Mouse (Mus musculus) hindbrain, embryonic 14.5 days (tissue): Measurements from ENCODE around the gene Pax5. TPM values are rescaled to one million over a fixed set of nuclear protein-coding genes. Genes with fewer than 3 reads are reported as not detected.

Experiments
- ATAC-seq: fragments of 200-750 bp; cut with Nextera tagmentation; 2 replicates; pipeline ENCODE4 v1.8.0; 2017; ENCODE audit warnings: moderate number of reproducible peaks, mild to moderate bottlenecking, moderate TSS enrichment, moderate library complexity; ENCODE audit not compliant: low FRiP score
- DNase-seq: peaks from one replicate; pipeline ENCODE4 v3.0.0-alpha.2; 2015; ENCODE audit warnings: low spot score
- H3K27ac ChIP-seq: fragments of 300-500 bp; sonication (generic); 2 replicates; pipeline ENCODE4 v1.5.1; 2014; ENCODE audit warnings: mild to moderate bottlenecking, moderate library complexity
- H3K27me3 ChIP-seq: fragments of 300-500 bp; sonication (generic); 2 replicates; pipeline ENCODE4 v1.6.1; 2014; ENCODE audit warnings: mild to moderate bottlenecking, low read length, mixed read lengths; ENCODE audit not compliant: control insufficient read depth, insufficient read depth
- H3K36me3 ChIP-seq: fragments of 300-500 bp; sonication (generic); replicated peaks from 2 replicates; pipeline ENCODE4 v1.6.1; 2014; ENCODE audit not compliant: control insufficient read depth, insufficient read depth
- H3K4me1 ChIP-seq: fragments of 300-500 bp; sonication (generic); replicated peaks from 2 replicates; pipeline ENCODE4 v1.6.1; 2014; ENCODE audit warnings: antibody characterized with exemption, low read length, mixed read lengths; ENCODE audit not compliant: control insufficient read depth, insufficient read depth
- H3K4me2 ChIP-seq: fragments of 300-500 bp; sonication (generic); replicated peaks from 2 replicates; pipeline ENCODE4 v1.6.1; 2014; ENCODE audit warnings: mild to moderate bottlenecking, moderate library complexity
- H3K4me3 ChIP-seq: fragments of 300-500 bp; sonication (generic); replicated peaks from 2 replicates; pipeline ENCODE4 v1.5.1; 2014; ENCODE audit warnings: mild to moderate bottlenecking, low read length
- H3K9ac ChIP-seq: fragments of 300-500 bp; sonication (generic); 2 replicates; pipeline ENCODE4 v1.6.1; 2014
- H3K9me3 ChIP-seq: fragments of 300-500 bp; sonication (generic); 2 replicates; pipeline ENCODE4 v1.6.1; 2016; ENCODE audit warnings: low read length; ENCODE audit not compliant: control insufficient read depth
- WGBS: fragments of 180-500 bp; shearing (Covaris S2); extraction: QIAGEN DNeasy Blood & Tissue Kit; methylation state at CpG from one replicate; pipeline ENCODE4 v1.1.7; 2014; 5-methylcytosine and 5-hydroxymethylcytosine counted together
- polyA plus RNA-seq: library from polyadenylated mRNA; unstranded; fragments of >200 nt; fragmentation: Nextera tagmentation; extraction: Ambion mirVana; gene quantifications from 2 replicates; pipeline ENCODE4 v1.2.1, GENCODE M21; 2014

The Pax5 gene
- polyA plus RNA-seq, 1 experiment from 2014 or later = 1.9 TPM

DNA sequence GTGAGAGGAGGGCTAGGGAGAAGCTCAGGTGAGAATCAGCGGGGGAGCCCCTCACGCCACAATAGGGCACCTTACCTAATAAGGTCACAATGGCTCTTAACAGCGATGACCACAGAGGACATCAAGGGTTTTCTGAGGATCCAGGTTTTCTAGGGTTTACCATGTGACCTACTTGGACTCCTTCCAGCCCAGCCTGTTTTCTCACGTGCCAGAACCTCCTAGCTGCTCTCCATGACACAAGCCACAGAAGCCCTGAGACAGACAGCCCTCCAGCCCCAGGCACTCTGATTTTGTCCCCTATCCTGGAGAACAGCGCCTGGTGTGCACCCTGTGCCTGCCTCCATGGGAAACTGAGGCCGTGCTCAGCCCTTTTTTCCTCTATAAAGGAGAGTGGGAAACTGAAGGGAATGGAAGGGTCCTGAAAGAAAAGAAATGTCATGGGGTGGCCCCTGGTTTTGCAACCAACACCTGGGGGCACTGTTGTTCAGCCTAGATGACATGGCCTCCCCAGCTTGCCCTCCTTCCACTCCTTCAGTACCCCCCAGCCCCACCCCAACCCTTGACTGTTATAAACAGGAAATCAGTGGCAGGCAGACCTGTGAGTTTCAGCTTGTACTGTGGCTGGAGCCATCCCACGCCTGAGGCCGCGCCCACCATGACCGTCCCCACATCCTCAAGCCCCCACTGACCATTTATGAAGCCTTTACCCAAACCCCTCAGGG lies 37.9 kb downstream of the Pax5 start:
- ATAC-seq = no peak
- Histone ChIP-seq H3K27me3 (peaks cover 11% of the 10 kb centered on the region; the same call in 1 of the 2 replicates), H3K36me3 (no peaks in the 10 kb centered on the region), H3K9ac (no peak overlapping the region), H3K4me1 (no peaks in the 10 kb centered on the region), H3K4me3 (no peak overlapping the region), H3K9me3 (no peaks in the 10 kb centered on the region), H3K4me2 (no peak overlapping the region), H3K27ac (no peak overlapping the region)
- DNase-seq = no peak
- 72% methylated on average over 10 of the region's 10 CpGs for WGBS

DNA sequence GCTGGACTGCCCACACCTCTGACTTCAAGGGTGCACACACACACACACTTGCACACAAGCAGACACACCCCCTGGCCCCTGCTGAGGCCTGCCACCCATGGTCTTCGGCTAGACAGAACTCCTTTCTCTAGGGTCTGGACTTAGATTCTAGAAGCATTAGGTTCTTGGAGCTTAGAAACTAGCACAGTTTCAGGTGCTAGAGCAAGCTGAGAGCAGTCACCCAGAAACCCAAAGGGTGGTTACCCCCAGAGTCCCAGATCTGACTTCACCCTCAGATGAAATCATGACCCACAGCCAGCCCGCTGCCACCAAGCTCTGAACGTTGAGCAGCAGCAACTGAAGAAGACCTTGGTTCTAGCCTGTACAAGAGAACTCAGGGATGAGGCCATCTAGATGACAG lies 38.8 kb downstream of the Pax5 start:
- no peak overlapping the region for H3K9ac ChIP-seq
- DNase-seq = no peak
- no peaks in the 10 kb centered on the region for H3K4me1 ChIP-seq
- no peak overlapping the region for H3K4me2 ChIP-seq
- no peak for ATAC-seq
- no peak overlapping the region for H3K27ac ChIP-seq
- WGBS = 90% methylated on average over 3 of the region's 3 CpGs
- no peaks in the 10 kb centered on the region for H3K36me3 ChIP-seq
- no peak overlapping the region for H3K4me3 ChIP-seq
- H3K9me3 ChIP-seq = no peaks in the 10 kb centered on the region
- H3K27me3 ChIP-seq = peaks cover 20% of the 10 kb centered on the region; the same call in 1 of the 2 replicates

DNA sequence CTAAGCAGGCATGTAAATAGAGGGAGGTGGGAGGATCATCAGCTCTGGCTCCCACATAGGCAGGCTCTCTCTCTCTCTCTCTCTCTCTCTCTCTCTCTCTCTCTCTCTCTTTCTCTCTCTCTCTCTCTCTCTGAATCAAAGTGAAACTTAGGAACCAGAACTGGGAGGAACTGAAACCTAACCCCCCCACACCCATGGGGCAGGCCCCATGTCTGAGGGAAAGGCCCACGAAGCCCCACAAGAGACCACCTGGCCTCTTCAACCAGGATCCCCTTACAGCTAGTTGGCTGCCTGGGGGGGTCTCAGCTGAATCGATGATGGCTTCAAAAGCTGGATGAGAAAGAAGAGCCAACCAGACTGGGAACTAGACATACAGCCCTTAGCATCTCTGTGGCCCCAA lies 39.3 kb downstream of the Pax5 start:
- no peaks in the 10 kb centered on the region for H3K4me1 ChIP-seq
- peaks cover 24% of the 10 kb centered on the region; the same call in 1 of the 2 replicates for H3K27me3 ChIP-seq
- no peak overlapping the region for H3K4me3 ChIP-seq
- no peak overlapping the region for H3K4me2 ChIP-seq
- WGBS = 87% methylated on average over 2 of the region's 2 CpGs
- ATAC-seq (no peak), DNase-seq (no peak)
- H3K9me3 ChIP-seq = no peaks in the 10 kb centered on the region
- H3K36me3 ChIP-seq = no peaks in the 10 kb centered on the region
- no peak overlapping the region for H3K9ac ChIP-seq
- H3K27ac ChIP-seq = no peak overlapping the region

DNA sequence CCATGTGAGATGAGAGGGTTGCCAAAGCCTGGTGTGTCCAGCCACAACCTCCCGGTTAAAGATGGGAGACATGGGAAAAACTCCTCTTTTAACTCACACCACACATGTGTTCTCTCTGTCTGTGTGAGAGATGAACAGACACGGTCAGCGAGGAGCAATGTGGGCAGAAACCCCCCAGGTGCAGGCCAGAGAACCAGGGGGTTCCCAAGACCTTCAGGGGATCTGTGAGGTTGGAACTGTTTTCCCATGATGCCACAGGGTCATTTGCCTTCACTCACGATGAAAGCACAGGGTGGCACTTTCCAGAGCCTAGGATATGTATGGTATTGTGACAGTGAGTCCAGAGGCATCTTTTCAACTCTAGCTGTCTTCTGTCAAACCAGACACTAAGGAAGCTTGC lies 39.9 kb downstream of the Pax5 start:
- Histone ChIP-seq H3K4me1 (no peaks in the 10 kb centered on the region), H3K4me3 (no peak overlapping the region), H3K27me3 (peaks cover 31% of the 10 kb centered on the region), H3K4me2 (no peak overlapping the region), H3K9ac (no peak overlapping the region), H3K27ac (no peak overlapping the region), H3K9me3 (no peaks in the 10 kb centered on the region), H3K36me3 (no peaks in the 10 kb centered on the region)
- ATAC-seq = no peak
- WGBS = 85% methylated on average over 4 of the region's 4 CpGs
- no peak for DNase-seq

DNA sequence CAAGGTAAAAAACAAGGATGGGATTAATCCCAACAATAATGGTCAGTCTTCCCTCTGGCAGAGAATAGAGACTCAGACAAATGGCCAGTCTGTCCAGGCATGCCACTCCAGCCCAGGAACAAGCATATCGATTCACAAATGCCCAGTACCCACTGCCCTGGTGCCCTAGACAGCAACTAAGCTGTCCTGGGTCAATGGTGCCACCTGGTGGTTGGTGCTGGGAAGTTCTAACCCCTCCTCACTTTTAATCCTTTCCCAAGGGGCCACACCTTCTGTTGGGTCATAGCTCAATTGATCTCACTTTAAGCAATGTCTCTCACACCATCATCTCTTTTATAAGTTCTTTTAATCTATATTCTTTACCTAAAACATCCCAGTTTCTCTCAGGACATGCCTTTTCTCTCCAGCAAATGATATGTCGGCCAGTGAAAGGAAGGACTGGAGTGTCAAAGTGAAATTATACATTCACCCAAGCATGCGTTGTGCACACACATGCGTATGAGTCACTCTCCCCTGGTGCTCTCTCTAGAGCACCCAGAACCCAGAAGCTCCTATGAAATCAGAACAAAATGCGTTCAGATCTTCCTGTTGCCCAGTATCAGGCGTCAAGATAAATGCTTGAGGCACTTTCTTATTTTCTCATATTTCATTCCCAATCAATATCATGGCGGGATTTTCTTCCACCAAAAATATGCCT lies 40.7 kb downstream of the Pax5 start:
- DNase-seq = no peak
- Histone ChIP-seq H3K4me1 (0 out of 2 replicates have a peak, but pooled peaks cover 3% of the 10 kb centered on the region), H3K9me3 (no peaks in the 10 kb centered on the region), H3K36me3 (no peaks in the 10 kb centered on the region), H3K9ac (no peak overlapping the region), H3K27me3 (peaks cover 38% of the 10 kb centered on the region), H3K4me3 (no peak overlapping the region), H3K4me2 (no peak overlapping the region), H3K27ac (no peak overlapping the region)
- WGBS = 91% methylated on average over 7 of the region's 7 CpGs
- ATAC-seq = no peak

DNA sequence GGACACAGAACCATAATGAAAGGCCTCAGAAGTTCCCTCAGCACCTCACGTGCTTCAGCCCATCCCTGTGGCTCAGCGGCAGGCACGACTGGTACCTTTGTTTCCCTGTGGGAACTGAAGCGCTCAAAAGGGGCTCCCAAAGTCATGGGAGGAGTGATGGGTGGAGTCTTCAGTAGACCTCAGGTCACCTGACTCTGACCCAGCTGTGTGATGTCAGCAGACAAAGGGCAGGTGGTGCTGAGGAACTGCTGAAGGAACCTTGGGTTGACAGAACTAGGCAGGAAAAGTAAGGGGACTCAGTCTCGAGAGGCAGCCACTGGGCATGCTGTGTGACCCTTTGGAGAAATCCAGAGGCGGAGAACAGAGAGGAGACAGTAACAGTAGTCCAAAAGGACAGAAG lies 41.7 kb downstream of the Pax5 start:
- H3K4me3 ChIP-seq = no peak overlapping the region
- H3K9ac ChIP-seq = no peak overlapping the region
- peaks cover 38% of the 10 kb centered on the region for H3K27me3 ChIP-seq
- DNase-seq (no peak), ATAC-seq (no peak)
- H3K9me3 ChIP-seq = no peaks in the 10 kb centered on the region
- no peak overlapping the region for H3K4me2 ChIP-seq
- no peaks in the 10 kb centered on the region for H3K36me3 ChIP-seq
- peaks cover 8% of the 10 kb centered on the region for H3K4me1 ChIP-seq
- no peak overlapping the region for H3K27ac ChIP-seq
- WGBS = 77% methylated on average over 6 of the region's 6 CpGs

DNA sequence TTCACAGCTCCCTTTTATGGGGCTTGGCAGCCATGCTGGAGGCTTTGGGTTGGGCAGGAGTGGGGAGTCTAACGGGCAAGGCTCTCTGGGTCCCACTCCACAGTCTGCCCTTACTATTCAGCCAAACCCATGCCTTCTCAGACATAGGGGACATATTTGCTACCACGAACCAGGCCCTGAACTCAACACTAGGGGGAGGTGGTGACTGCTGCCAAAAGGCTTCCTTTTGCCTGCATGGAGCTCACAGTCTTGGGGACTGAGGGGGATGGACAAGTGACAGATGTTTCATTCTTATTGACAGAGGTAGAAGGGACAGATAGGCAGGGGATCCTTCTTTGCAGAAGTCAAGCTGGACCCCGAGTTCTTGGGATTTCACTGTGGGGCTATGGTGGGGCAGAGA lies 42.1 kb downstream of the Pax5 start:
- no peak overlapping the region for H3K4me3 ChIP-seq
- no peaks in the 10 kb centered on the region for H3K36me3 ChIP-seq
- peaks cover 12% of the 10 kb centered on the region for H3K4me1 ChIP-seq
- H3K9me3 ChIP-seq = no peaks in the 10 kb centered on the region
- H3K27me3 ChIP-seq = peaks cover 38% of the 10 kb centered on the region
- 61% methylated on average over 3 of the region's 3 CpGs for WGBS
- H3K27ac ChIP-seq = no peak overlapping the region
- ATAC-seq (no peak), DNase-seq (no peak)
- H3K4me2 ChIP-seq = no peak overlapping the region
- H3K9ac ChIP-seq = no peak overlapping the region

DNA sequence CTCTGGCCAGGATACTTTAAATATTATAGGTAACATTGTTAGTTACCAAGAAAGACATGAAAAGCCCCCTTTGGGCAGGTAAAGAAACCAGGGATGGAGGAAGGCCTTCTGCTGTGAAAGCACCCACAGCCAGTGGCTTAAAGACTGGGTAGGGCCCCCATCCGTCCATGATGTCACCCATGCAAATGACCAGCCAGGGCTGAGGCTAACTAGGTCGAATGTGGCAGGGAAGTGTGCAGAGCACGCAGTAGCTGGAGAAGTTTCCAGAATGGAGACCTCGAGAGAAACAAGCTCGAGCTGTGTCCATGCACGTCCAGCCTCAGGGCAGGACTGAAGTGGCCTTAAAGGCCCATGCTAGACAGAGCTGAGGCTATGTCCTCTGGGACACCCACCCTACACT lies 42.9 kb downstream of the Pax5 start:
- Histone ChIP-seq H3K36me3 (no peaks in the 10 kb centered on the region), H3K27me3 (peaks cover 39% of the 10 kb centered on the region), H3K4me1 (peaks cover 14% of the 10 kb centered on the region), H3K27ac (no peak overlapping the region), H3K9ac (no peak overlapping the region), H3K4me3 (no peak overlapping the region), H3K4me2 (no peak overlapping the region), H3K9me3 (no peaks in the 10 kb centered on the region)
- ATAC-seq = no peak
- no peak for DNase-seq
- WGBS = 83% methylated on average over 6 of the region's 6 CpGs

DNA sequence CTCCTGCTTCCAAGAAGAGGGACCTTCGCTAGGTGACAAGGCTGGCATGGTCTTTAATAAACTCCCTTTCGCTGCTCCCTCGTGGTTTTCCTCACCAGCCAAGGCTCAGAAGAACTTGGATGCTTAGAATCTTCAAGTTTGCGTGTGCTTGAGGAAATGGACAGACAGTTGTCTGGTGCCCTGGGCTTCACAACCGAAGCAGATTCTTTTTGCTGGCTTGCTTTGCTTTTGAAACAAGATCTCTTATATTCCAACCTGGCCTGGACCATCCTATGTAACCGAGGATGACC lies 45.6 kb downstream of the Pax5 start:
- Histone ChIP-seq H3K9ac (peak overlapping the region; percentile 68), H3K27me3 (peaks cover 47% of the 10 kb centered on the region), H3K4me1 (peaks cover 14% of the 10 kb centered on the region), H3K4me2 (peak overlapping the region; percentile 96), H3K27ac (peak overlapping the region; percentile 16; the same call in 1 of the 2 replicates), H3K36me3 (no peaks in the 10 kb centered on the region), H3K4me3 (peak overlapping the region; percentile 47), H3K9me3 (no peaks in the 10 kb centered on the region)
- WGBS = 12% methylated on average over 6 of the region's 6 CpGs
- DNase-seq = peak; percentile 50
- no peak for ATAC-seq
